Mouse (Mus musculus) intestine, embryonic 15.5 days (tissue): ENCODE results near the gene Banf1. TPM values are rescaled to one million over a fixed set of nuclear protein-coding genes. Genes with fewer than 3 reads are reported as not detected.
"Not testable (repeated sequence)": the region's sequence is repeated elsewhere in the genome, so short reads cannot be mapped to it uniquely, and the experiment has no call there.

Experiments
- ATAC-seq: fragments of 200-750 bp; cut with Nextera tagmentation; 2 replicates; pipeline ENCODE4 v1.8.0; 2017; ENCODE audit warnings: moderate TSS enrichment, moderate library complexity
- H3K27ac ChIP-seq: fragments of 300-500 bp; sonication (generic); 2 replicates; pipeline ENCODE4 v1.5.1; 2015; ENCODE audit warnings: mild to moderate bottlenecking, inconsistent platforms
- H3K27me3 ChIP-seq: fragments of 300-500 bp; sonication (generic); replicated peaks from 2 replicates; pipeline ENCODE4 v1.6.1; 2015; ENCODE audit warnings: inconsistent platforms
- H3K36me3 ChIP-seq: fragments of 300-500 bp; sonication (generic); 2 replicates; pipeline ENCODE4 v1.6.1; 2015; ENCODE audit warnings: inconsistent platforms
- H3K4me1 ChIP-seq: fragments of 300-500 bp; sonication (generic); replicated peaks from 2 replicates; pipeline ENCODE4 v1.6.1; 2015; ENCODE audit warnings: inconsistent platforms
- H3K4me2 ChIP-seq: fragments of 300-500 bp; sonication (generic); replicated peaks from 2 replicates; pipeline ENCODE4 v1.6.1; 2015; ENCODE audit warnings: mild to moderate bottlenecking, inconsistent platforms
- H3K4me3 ChIP-seq: fragments of 300-500 bp; sonication (generic); replicated peaks from 2 replicates; pipeline ENCODE4 v1.5.1; 2015; ENCODE audit warnings: inconsistent platforms
- H3K9ac ChIP-seq: fragments of 300-500 bp; sonication (generic); 2 replicates; pipeline ENCODE4 v1.6.1; 2015; ENCODE audit warnings: inconsistent platforms
- H3K9me3 ChIP-seq: fragments of 300-500 bp; sonication (generic); 2 replicates; pipeline ENCODE4 v1.6.1; 2016; ENCODE audit warnings: inconsistent platforms
- WGBS: fragments of 180-500 bp; shearing (Covaris S2); methylation state at CpG from one replicate; pipeline ENCODE4 v1.1.7; 2015; 5-methylcytosine and 5-hydroxymethylcytosine counted together
- polyA plus RNA-seq: library from polyadenylated mRNA; unstranded; fragments of >200 nt; fragmentation: Nextera tagmentation; extraction: Ambion mirVana; gene quantifications from 2 replicates; pipeline ENCODE4 v1.2.1, GENCODE M21; 2015

Gene Banf1
- 474 and 479 TPM in 2 replicates for polyA plus RNA-seq

GRCm38 (mm10) chr19:5367053-5367359 is at the start of gene Banf1:
Gene Banf1 (minus strand): TSS chr19:5367168.
- peak within 1 kb of the TSS; percentile 76 for H3K9ac ChIP-seq
- peaks cover 22% of the 10 kb centered on the region for H3K4me1 ChIP-seq
- no peaks in the 10 kb centered on the region for H3K9me3 ChIP-seq
- no peaks in the 10 kb centered on the region for H3K27me3 ChIP-seq
- peak within 1 kb of the TSS; percentile 77 for H3K4me3 ChIP-seq
- H3K27ac ChIP-seq = peak within 1 kb of the TSS; percentile 94
- peak within 1 kb of the TSS; percentile 92 for H3K4me2 ChIP-seq
- no peak; the same call in 1 of the 2 replicates for ATAC-seq
- WGBS = under 1% methylated on average over 33 of the region's 33 CpGs
- peaks cover 41% of the 10 kb centered on the region for H3K36me3 ChIP-seq

DNA sequence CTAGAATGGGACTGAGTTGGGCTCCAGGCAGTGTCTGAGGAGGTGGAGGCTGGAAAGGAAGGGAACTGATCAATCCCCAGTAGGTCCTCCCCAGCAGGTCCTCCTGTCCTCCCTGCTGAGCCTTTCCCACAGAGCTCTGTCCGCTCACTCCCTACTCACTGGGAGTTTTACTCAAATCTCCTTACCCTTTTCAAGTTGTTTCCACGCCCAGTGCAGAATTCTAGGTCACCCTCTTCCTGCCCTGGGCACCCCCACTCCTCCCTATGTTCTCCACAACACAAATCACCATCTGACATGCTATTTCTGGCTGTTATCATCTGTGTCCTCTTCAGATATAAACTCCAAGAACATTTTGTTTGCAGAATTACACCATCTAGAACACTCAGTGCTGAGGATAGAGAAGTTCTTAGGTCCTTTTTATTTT is 47.6 kb upstream of the Banf1 start:
- Histone ChIP-seq H3K4me3 (no peak overlapping the region), H3K27me3 (no peaks in the 10 kb centered on the region), H3K36me3 (no peaks in the 10 kb centered on the region), H3K4me1 (no peaks in the 10 kb centered on the region), H3K9me3 (no peaks in the 10 kb centered on the region), H3K27ac (no peak overlapping the region), H3K9ac (no peak overlapping the region), H3K4me2 (no peak overlapping the region)
- WGBS = 68% methylated on average over 2 of the region's 2 CpGs
- ATAC-seq = no peak

- Histone ChIP-seq H3K4me1 (no peaks in the 10 kb centered on the region), H3K27ac (no peak overlapping the region), H3K4me3 (no peak overlapping the region), H3K36me3 (no peaks in the 10 kb centered on the region), H3K9ac (no peak overlapping the region), H3K4me2 (no peak overlapping the region), H3K9me3 (no peaks in the 10 kb centered on the region), H3K27me3 (no peaks in the 10 kb centered on the region)
- 63% methylated on average over 4 of the region's 4 CpGs for WGBS
- ATAC-seq = no peak
Measured at GRCm38 (mm10) chr19:5413840-5414239, 46.9 kb upstream of the Banf1 start.

DNA sequence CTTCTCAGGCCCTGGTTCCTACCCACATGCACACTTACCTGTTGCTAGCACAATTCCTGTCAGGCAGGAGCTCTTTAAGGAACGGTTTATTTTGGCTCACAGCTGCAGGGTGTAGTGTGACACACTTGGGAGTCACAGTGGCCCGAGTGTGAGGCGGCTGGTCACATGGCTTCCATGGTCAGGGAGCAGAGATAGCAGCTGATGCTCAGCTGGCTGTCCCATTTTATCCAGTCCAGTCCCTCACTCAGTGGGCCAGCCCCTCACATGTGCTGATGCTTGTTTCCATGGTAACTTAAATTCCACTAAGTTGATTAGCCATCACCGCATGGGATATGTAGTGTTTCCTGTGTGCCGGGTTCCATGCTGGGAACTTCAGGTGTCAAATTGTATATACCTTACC is 45.0 kb upstream of the Banf1 start:
- Histone ChIP-seq H3K4me2 (no peak overlapping the region), H3K27me3 (no peaks in the 10 kb centered on the region), H3K9me3 (no peaks in the 10 kb centered on the region), H3K36me3 (no peaks in the 10 kb centered on the region), H3K4me1 (0 out of 2 replicates have a peak, but pooled peaks cover 3% of the 10 kb centered on the region), H3K4me3 (no peak overlapping the region), H3K27ac (no peak overlapping the region), H3K9ac (no peak overlapping the region)
- WGBS = 67% methylated on average over 5 of the region's 5 CpGs
- ATAC-seq = no peak

DNA sequence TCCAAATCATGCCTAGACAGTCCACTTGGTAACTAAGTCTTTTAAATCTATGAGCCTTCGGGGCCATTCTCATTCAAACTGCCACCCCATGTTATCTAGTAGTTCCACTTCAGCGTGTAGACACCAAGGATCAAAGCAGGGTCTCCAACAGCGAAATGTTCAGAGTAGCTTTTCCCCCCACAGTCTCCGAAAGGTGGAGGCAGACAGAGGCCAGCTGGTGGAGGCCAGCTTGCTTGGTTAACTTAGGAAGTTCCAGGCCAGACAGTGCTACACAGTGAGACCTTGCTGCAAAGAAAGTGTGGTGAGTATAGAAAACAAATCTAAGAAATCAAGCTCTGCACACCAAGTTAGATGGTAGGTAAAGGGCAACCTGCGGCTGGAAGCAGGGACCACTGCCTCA is 43.7 kb upstream of the Banf1 start:
- no peak for ATAC-seq
- Histone ChIP-seq H3K4me3 (no peak overlapping the region), H3K9me3 (no peaks in the 10 kb centered on the region), H3K27me3 (no peaks in the 10 kb centered on the region), H3K4me1 (0 out of 2 replicates have a peak, but pooled peaks cover 7% of the 10 kb centered on the region), H3K36me3 (no peaks in the 10 kb centered on the region), H3K9ac (no peak overlapping the region), H3K27ac (no peak overlapping the region), H3K4me2 (no peak overlapping the region)
- 79% methylated on average over 5 of the region's 5 CpGs for WGBS

- no peaks in the 10 kb centered on the region for H3K27me3 ChIP-seq
- 76% methylated on average over 5 of the region's 5 CpGs for WGBS
Measured at GRCm38 (mm10) chr19:5409068-5409467, 42.1 kb upstream of the Banf1 start.

DNA sequence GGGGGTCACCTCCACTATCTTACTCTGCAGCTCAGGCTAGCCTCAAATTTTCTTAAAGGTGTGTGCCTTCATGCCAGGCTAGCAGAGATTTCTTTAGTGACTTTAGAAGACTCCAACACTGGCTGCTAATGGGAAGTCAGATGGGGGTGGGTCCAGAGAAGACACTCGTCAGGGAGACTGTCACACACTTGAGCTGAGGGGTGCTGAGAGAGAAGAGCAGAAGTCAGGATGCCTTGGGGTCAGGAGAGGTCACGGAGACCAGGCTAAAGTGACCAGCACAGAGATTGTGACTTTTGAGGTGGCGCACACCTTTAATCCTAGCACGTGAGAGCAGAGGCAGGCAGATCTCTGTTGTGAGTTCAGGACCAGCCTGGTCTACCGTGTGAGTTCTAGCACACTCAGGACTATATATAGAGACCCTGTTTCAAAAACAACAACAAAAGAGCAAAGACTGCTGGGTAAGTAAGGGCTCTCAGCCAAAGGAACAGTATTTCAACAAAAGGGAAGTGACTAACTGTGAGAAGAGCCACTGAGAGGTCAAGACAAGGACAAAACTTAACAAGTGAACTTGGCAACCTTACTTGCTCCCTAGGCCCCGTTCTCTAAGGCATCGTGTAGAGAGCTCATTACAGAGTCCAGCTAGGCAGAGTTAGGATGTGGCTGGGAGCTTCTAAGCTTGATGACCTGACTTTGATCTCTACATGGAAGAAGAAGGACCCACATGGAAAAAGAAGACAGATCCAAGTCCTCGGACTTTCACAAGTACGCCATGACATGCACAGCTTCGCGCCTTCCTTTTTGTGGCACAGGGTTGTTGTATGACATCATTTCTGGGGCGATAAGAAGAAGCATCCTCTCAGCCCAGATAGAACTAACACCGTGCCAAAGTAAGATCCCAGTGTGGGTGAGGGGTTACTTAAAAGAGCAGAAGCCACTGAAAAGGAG is 41.4 kb upstream of the Banf1 start:
- WGBS = 86% methylated on average over 13 of the region's 13 CpGs

More at GRCm38 (mm10) chr19:5409068-5409467, 42.1 kb upstream of the Banf1 start:
- no peak overlapping the region for H3K27ac ChIP-seq
- no peaks in the 10 kb centered on the region for H3K36me3 ChIP-seq
- no peak overlapping the region for H3K4me2 ChIP-seq
- H3K9ac ChIP-seq = no peak overlapping the region
- H3K4me1 ChIP-seq = 0 out of 2 replicates have a peak, but pooled peaks cover 7% of the 10 kb centered on the region
- H3K9me3 ChIP-seq = no peaks in the 10 kb centered on the region
- H3K4me3 ChIP-seq = no peak overlapping the region
- ATAC-seq = no peak

GRCm38 (mm10) chr19:5407133-5407532 is 40.2 kb upstream of the Banf1 start:
- Histone ChIP-seq H3K9ac (peak overlapping the region; percentile 65), H3K4me2 (peak overlapping the region; percentile 58), H3K4me3 (peak overlapping the region; percentile 52), H3K4me1 (0 out of 2 replicates have a peak, but pooled peaks cover 7% of the 10 kb centered on the region), H3K27me3 (no peaks in the 10 kb centered on the region), H3K27ac (peak overlapping the region; percentile 91), H3K9me3 (no peaks in the 10 kb centered on the region), H3K36me3 (no peaks in the 10 kb centered on the region)
- WGBS = 11% methylated on average over 7 of the region's 7 CpGs
- ATAC-seq = peak; percentile 66

More for the DNA sequence above, 41.4 kb upstream of the Banf1 start:
- Histone ChIP-seq H3K36me3 (no peaks in the 10 kb centered on the region), H3K9ac (no peak overlapping the region), H3K27ac (no peak overlapping the region), H3K9me3 (no peaks in the 10 kb centered on the region), H3K4me2 (peak overlapping the region; percentile 58; the same call in 1 of the 2 replicates), H3K4me3 (no peak overlapping the region), H3K4me1 (0 out of 2 replicates have a peak, but pooled peaks cover 7% of the 10 kb centered on the region), H3K27me3 (no peaks in the 10 kb centered on the region)
- no peak for ATAC-seq

GRCm38 (mm10) chr19:5406531-5407126 is 39.7 kb upstream of the Banf1 start:
- peak; percentile 82 for ATAC-seq

GRCm38 (mm10) chr19:5405924-5406323 is 39.0 kb upstream of the Banf1 start:
- WGBS = 19% methylated on average over 7 of the region's 7 CpGs
- peak overlapping the region; percentile 43 for H3K9ac ChIP-seq
- ATAC-seq = no peak

More at GRCm38 (mm10) chr19:5406531-5407126, 39.7 kb upstream of the Banf1 start:
- not testable (repeated sequence) for H3K27me3 ChIP-seq, H3K4me1 ChIP-seq, H3K9me3 ChIP-seq, H3K36me3 ChIP-seq
- H3K4me3 ChIP-seq = peak overlapping the region; percentile 52
- H3K4me2 ChIP-seq = peak overlapping the region; percentile 58
- 19% methylated on average over 24 of the region's 25 CpGs for WGBS
- peak overlapping the region; percentile 65 for H3K9ac ChIP-seq
- peak overlapping the region; percentile 91 for H3K27ac ChIP-seq

GRCm38 (mm10) chr19:5402293-5402692 is 35.3 kb upstream of the Banf1 start, which contains the start of gene Tsga10ip:
Gene Tsga10ip (minus strand): TSS chr19:5402526.
- no peak within 1 kb of the TSS for H3K4me2 ChIP-seq
- no peak within 1 kb of the TSS for H3K9ac ChIP-seq
- no peaks in the 10 kb centered on the region for H3K36me3 ChIP-seq
- ATAC-seq = no peak
- WGBS = 72% methylated on average over 8 of the region's 8 CpGs
- H3K4me1 ChIP-seq = 0 out of 2 replicates have a peak, but pooled peaks cover 4% of the 10 kb centered on the region
- H3K4me3 ChIP-seq = no peak within 1 kb of the TSS
- no peaks in the 10 kb centered on the region for H3K27me3 ChIP-seq
- H3K27ac ChIP-seq = no peak within 1 kb of the TSS
- no peaks in the 10 kb centered on the region for H3K9me3 ChIP-seq

More at GRCm38 (mm10) chr19:5405924-5406323, 39.0 kb upstream of the Banf1 start:
- Histone ChIP-seq H3K4me3 (peak overlapping the region; percentile 31), H3K36me3 (no peaks in the 10 kb centered on the region), H3K27me3 (no peaks in the 10 kb centered on the region), H3K4me1 (0 out of 2 replicates have a peak, but pooled peaks cover 7% of the 10 kb centered on the region), H3K9me3 (no peaks in the 10 kb centered on the region), H3K4me2 (peak overlapping the region; percentile 54), H3K27ac (0 out of 2 replicates have a peak overlapping the region, but pooled peaks have one; percentile 8)

- ATAC-seq, H3K9ac ChIP-seq, H3K27me3 ChIP-seq, H3K9me3 ChIP-seq, H3K4me1 ChIP-seq, H3K27ac ChIP-seq, H3K4me3 ChIP-seq, H3K36me3 ChIP-seq, H3K4me2 ChIP-seq: not testable (repeated sequence)
- WGBS = 72% methylated on average over 4 of the region's 4 CpGs
Measured at GRCm38 (mm10) chr19:5401073-5401472, 34.1 kb upstream of the Banf1 start.
